Mouse (Mus musculus) layer of hippocampus, adult 2 months (tissue): ENCODE measurements around the gene Urb1. TPM values are rescaled to one million over a fixed set of nuclear protein-coding genes. Genes with fewer than 3 reads are reported as not detected.
"Not testable (repeated sequence)": the region's sequence is repeated elsewhere in the genome, so short reads cannot be mapped to it uniquely, and the experiment has no call there.

Experiments used
- DNase-seq, 2 experiments: peaks; one replicate each; pipeline ENCODE4 v3.0.0; 2022; ENCODE audit warnings: low spot score in 2 of 2
- H3K27ac ChIP-seq: fragments of 200-600 bp; 2 replicates; pipeline ENCODE4 v1.8.1; 2022
- H3K4me3 ChIP-seq: fragments of 200-600 bp; 2 replicates; pipeline ENCODE4 v1.8.1; 2022; ENCODE audit warnings: mild to moderate bottlenecking
- CTCF ChIP-seq: fragments of 200-600 bp; conservative IDR thresholded peaks from 2 replicates; pipeline ENCODE4 v1.8.1; 2022; ENCODE audit warnings: antibody characterized with exemption, mild to moderate bottlenecking, moderate library complexity
- total RNA-seq, 2 experiments: library from RNA; stranded (reverse); gene quantifications; 2 replicates each; pipeline ENCODE4 v1.2.3; 2021

The Urb1 gene
- total RNA-seq, 2 experiments from 2014 or later, result 17.3 to 18.8 TPM

GRCm38 (mm10) chr16:90832495-90832894 is 22.3 kb upstream of the Urb1 start:
- no peak for TF ChIP-seq CTCF
- H3K4me3 ChIP-seq, result no peak overlapping the region
- H3K27ac ChIP-seq, result no peak overlapping the region
- no peak for DNase-seq

GRCm38 (mm10) chr16:90831676-90832075 is 21.5 kb upstream of the Urb1 start:
- H3K27ac ChIP-seq, result no peak overlapping the region
- DNase-seq, result no peak
- peak overlapping the region; percentile 68; the same call in 1 of the 2 replicates for H3K4me3 ChIP-seq
- TF ChIP-seq CTCF, result no peak

- DNase-seq, result peak; percentile 17 to 44
- Histone ChIP-seq H3K4me3 (peak overlapping the region; percentile 68), H3K27ac (peak overlapping the region; percentile 84)
- no peak for TF ChIP-seq CTCF
Observed at GRCm38 (mm10) chr16:90830686-90831439, 20.6 kb upstream of the Urb1 start.

GRCm38 (mm10) chr16:90829894-90830685 is 19.9 kb upstream of the Urb1 start:
- Histone ChIP-seq H3K4me3 (peak overlapping the region; percentile 68), H3K27ac (peak overlapping the region; percentile 84)
- DNase-seq, result peak; percentile 51 to 72
- peak; percentile 62 for TF ChIP-seq CTCF

- Histone ChIP-seq H3K4me3 (no peak overlapping the region), H3K27ac (no peak overlapping the region)
- DNase-seq, result no peak
- TF ChIP-seq CTCF, result no peak
Observed at GRCm38 (mm10) chr16:90829136-90829535, 18.9 kb upstream of the Urb1 start.

- TF ChIP-seq CTCF, result no peak
- DNase-seq, result no peak
- Histone ChIP-seq H3K27ac (no peak overlapping the region), H3K4me3 (no peak overlapping the region)
Observed at GRCm38 (mm10) chr16:90827498-90827897, 17.3 kb upstream of the Urb1 start.

GRCm38 (mm10) chr16:90826457-90826856 is 16.2 kb upstream of the Urb1 start, which contains the start of gene Eva1c:
Eva1c (plus strand) TSS chr16:90826719.
- no peak within 1 kb of the TSS for H3K27ac ChIP-seq
- TF ChIP-seq CTCF, result peak; percentile 53
- H3K4me3 ChIP-seq, result no peak within 1 kb of the TSS
- DNase-seq, result no peak

GRCm38 (mm10) chr16:90826041-90826440 is 15.8 kb upstream of the Urb1 start:
- DNase-seq, result no peak
- TF ChIP-seq CTCF, result no peak
- H3K4me3 ChIP-seq, result no peak overlapping the region

GRCm38 (mm10) chr16:90823986-90824385 is 13.8 kb upstream of the Urb1 start:
- not testable (repeated sequence) for H3K4me3 ChIP-seq, DNase-seq, H3K27ac ChIP-seq

More at GRCm38 (mm10) chr16:90826041-90826440, 15.8 kb upstream of the Urb1 start:
- H3K27ac ChIP-seq, result no peak overlapping the region

GRCm38 (mm10) chr16:90822981-90823380 is 12.8 kb upstream of the Urb1 start:
- no peak for TF ChIP-seq CTCF
- Histone ChIP-seq H3K4me3 (no peak overlapping the region), H3K27ac (no peak overlapping the region)
- DNase-seq, result no peak

- no peak for DNase-seq
- no peak overlapping the region for H3K4me3 ChIP-seq
- H3K27ac ChIP-seq, result no peak overlapping the region
- TF ChIP-seq CTCF, result no peak
Observed at GRCm38 (mm10) chr16:90822284-90822935, 12.2 kb upstream of the Urb1 start.

- Histone ChIP-seq H3K4me3 (no peak overlapping the region), H3K27ac (no peak overlapping the region)
- no peak for TF ChIP-seq CTCF
- DNase-seq, result no peak
Observed at GRCm38 (mm10) chr16:90821046-90821697, 11.0 kb upstream of the Urb1 start.

GRCm38 (mm10) chr16:90820326-90820725 is 10.1 kb upstream of the Urb1 start:
- H3K27ac ChIP-seq, result no peak overlapping the region
- TF ChIP-seq CTCF, result no peak
- DNase-seq, result no peak
- no peak overlapping the region for H3K4me3 ChIP-seq
